ENCODE assay signal across 9 mouse cellular contexts in genomic region chr14:84438066-84438770, GRCm38 (mm10). TPM values are rescaled to one million over a fixed set of nuclear protein-coding genes. Genes with fewer than 3 reads are reported as not detected.
DNase-seq lines count a peak whose midpoint lies in the region; ATAC-seq and TF ChIP-seq lines count a peak whose summit lies in the region.
"Had no signal": no experiment of that assay in that cellular context is flagged by ENCODE, and none has a peak within 500 bp of the region (broad histone marks: within the 10 kb centered on the region; RNA-seq: fewer than 3 reads in every experiment).

No protein-coding gene starts in this region.

- H3K36me3 ChIP-seq in forebrain, embryonic 11.5 days (ENCODE audit: control insufficient read depth, insufficient read depth, low read length): no peaks in the 10 kb centered on the region
- H3K36me3 ChIP-seq in forebrain, embryonic 10.5 days (replicated peaks): no peaks in the 10 kb centered on the region
- no peaks in the 10 kb centered on the region for H3K36me3 ChIP-seq in lung, embryonic 14.5 days (ENCODE audit: insufficient read depth)
- H3K36me3 ChIP-seq: G1E had no signal

- H3K9me3 ChIP-seq in forebrain, embryonic 11.5 days (ENCODE audit: control insufficient read depth, low read length): no peaks in the 10 kb centered on the region
- H3K9me3 ChIP-seq in forebrain, embryonic 10.5 days: no peaks in the 10 kb centered on the region
- no peaks in the 10 kb centered on the region for H3K9me3 ChIP-seq in lung, embryonic 14.5 days (ENCODE audit: low read depth, low read length)

- WGBS in forebrain, embryonic 11.5 days: 29% methylated on average over 11 of the region's 11 CpGs
- 30% methylated on average over 11 of the region's 11 CpGs for WGBS in forebrain, embryonic 10.5 days
- WGBS in lung, embryonic 14.5 days: 24% methylated on average over 11 of the region's 11 CpGs

- no peak overlapping the region for H3K4me2 ChIP-seq in forebrain, embryonic 11.5 days (ENCODE audit: low read depth, low read length, severe bottlenecking)
- no peak overlapping the region for H3K4me2 ChIP-seq in lung, embryonic 14.5 days

- peak; percentile 52 for DNase-seq in forebrain, embryonic 11.5 days (ENCODE audit: low spot score)
- DNase-seq in forebrain, embryonic 10.5 days (ENCODE audit: extremely low spot score, low spot score): no peak
- DNase-seq in lung, embryonic 14.5 days: peak; percentile 87
- DNase-seq in lung, adult 18-20 months: no peak
- peak; percentile 16 for DNase-seq in cerebellum, adult 8-10 months
- DNase-seq in induced T-regulatory cell, adult 2 months (ENCODE audit: low read depth): peak; percentile 47
- DNase-seq in retina, postnatal 1 day: peak; percentile 73
- DNase-seq in yolk sac, embryonic 10.5 days (ENCODE audit: low spot score): no peak

- no peak overlapping the region for H3K27ac ChIP-seq in forebrain, embryonic 11.5 days (ENCODE audit: low read depth, low read length)
- H3K27ac ChIP-seq in forebrain, embryonic 10.5 days: no peak overlapping the region
- no peak overlapping the region for H3K27ac ChIP-seq in lung, embryonic 14.5 days (ENCODE audit: low read depth)

- H3K9ac ChIP-seq in forebrain, embryonic 11.5 days (ENCODE audit: low read length): no peak overlapping the region
- H3K9ac ChIP-seq in lung, embryonic 14.5 days: no peak overlapping the region

- peak; percentile 48 for ATAC-seq in forebrain, embryonic 11.5 days (replicated peaks; ENCODE audit: low FRiP score)
- no peak for ATAC-seq in lung, embryonic 14.5 days (ENCODE audit: insufficient read depth)

- TF ChIP-seq CTCF in lung, embryonic 14.5 days (IDR thresholded peaks at IDR 0.05; ENCODE audit: low read depth): peak; percentile 67

- H3K4me1 ChIP-seq in forebrain, embryonic 11.5 days (replicated peaks; ENCODE audit: control insufficient read depth, insufficient read depth, low read length): no peaks in the 10 kb centered on the region
- H3K4me1 ChIP-seq in forebrain, embryonic 10.5 days: peaks cover 5% of the 10 kb centered on the region; the same call in 1 of the 2 replicates
- H3K4me1 ChIP-seq in lung, embryonic 14.5 days (ENCODE audit: insufficient read depth): no peaks in the 10 kb centered on the region

- no peaks in the 10 kb centered on the region for H3K27me3 ChIP-seq in forebrain, embryonic 11.5 days (ENCODE audit: control insufficient read depth, insufficient read depth, low read length)
- no peaks in the 10 kb centered on the region for H3K27me3 ChIP-seq in forebrain, embryonic 10.5 days (ENCODE audit: poor library complexity, severe bottlenecking)
- no peaks in the 10 kb centered on the region for H3K27me3 ChIP-seq in lung, embryonic 14.5 days (ENCODE audit: insufficient read depth, low read length)

- H3K4me3 ChIP-seq in forebrain, embryonic 11.5 days (ENCODE audit: low read depth, low read length): no peak overlapping the region
- H3K4me3 ChIP-seq in forebrain, embryonic 10.5 days: no peak overlapping the region
- H3K4me3 ChIP-seq in lung, embryonic 14.5 days (ENCODE audit: low read depth, low read length): no peak overlapping the region

RNA-seq across cellular contexts. Expression of gene Pcdh17, which starts 5.1 kb away (rescaled TPM):
- polyA plus RNA-seq in forebrain, embryonic 11.5 days (2014; fragmentation: Nextera tagmentation; extraction: Ambion mirVana): 7.3 and 8.7 TPM in 2 replicates
- 4.4 and 5.4 TPM in 2 replicates for polyA plus RNA-seq in forebrain, embryonic 10.5 days (2016; fragmentation: Nextera tagmentation; extraction: Ambion mirVana)
- 20.6 and 21.6 TPM in 2 replicates for polyA plus RNA-seq in lung, embryonic 14.5 days (2014; fragmentation: Nextera tagmentation; extraction: Ambion mirVana)
- polyA plus RNA-seq: G1E had no signal

Comparison
In these comparisons a context has a peak if more than half of its experiments do, and no peak if none do; other contexts are left out.
1. DNase-seq: peak in forebrain, embryonic 11.5 days (single experiment), lung, embryonic 14.5 days (single experiment), cerebellum, adult 8-10 months (single experiment), induced T-regulatory cell, adult 2 months (single experiment) and retina, postnatal 1 day (single experiment); none in forebrain, embryonic 10.5 days (single experiment), lung, adult 18-20 months (0 of 2) and yolk sac, embryonic 10.5 days (single experiment).